Mouse (Mus musculus) G1E (cell line): ENCODE data around the gene Ap3s2.

Experiments used
- CTCF ChIP-seq: IDR thresholded peaks from 2 replicates; pipeline ENCODE4 v1.5.1; 2012; ENCODE audit warnings: low read depth, low read length, inconsistent platforms, mixed read lengths
- GATA1 ChIP-seq: IDR thresholded peaks from 2 replicates; pipeline ENCODE4 v1.6.1; 2012; ENCODE audit warnings: borderline replicate concordance, low read length, inconsistent platforms, mixed read lengths

- TF ChIP-seq CTCF (no peak), GATA1 (no peak)
These were observed 39.5 kb downstream of the Ap3s2 start for GRCm38 (mm10) chr7:79880998-79881397.
